Mouse (Mus musculus) regulatory T cell (primary cell): ENCODE results near the gene Ccdc14.
"Not testable (repeated sequence)": the region's sequence is repeated elsewhere in the genome, so short reads cannot be mapped to it uniquely, and the experiment has no call there.

Source experiments
- in situ Hi-C: fragments of 300-600 bp; cut with MboI, MseI; formaldehyde crosslinking; loops from one replicate; pipeline ENCODE4 v1.15.1; 2025; ENCODE audit warnings: high pct_unique_total_duplicates

Ccdc14 gene

DNA sequence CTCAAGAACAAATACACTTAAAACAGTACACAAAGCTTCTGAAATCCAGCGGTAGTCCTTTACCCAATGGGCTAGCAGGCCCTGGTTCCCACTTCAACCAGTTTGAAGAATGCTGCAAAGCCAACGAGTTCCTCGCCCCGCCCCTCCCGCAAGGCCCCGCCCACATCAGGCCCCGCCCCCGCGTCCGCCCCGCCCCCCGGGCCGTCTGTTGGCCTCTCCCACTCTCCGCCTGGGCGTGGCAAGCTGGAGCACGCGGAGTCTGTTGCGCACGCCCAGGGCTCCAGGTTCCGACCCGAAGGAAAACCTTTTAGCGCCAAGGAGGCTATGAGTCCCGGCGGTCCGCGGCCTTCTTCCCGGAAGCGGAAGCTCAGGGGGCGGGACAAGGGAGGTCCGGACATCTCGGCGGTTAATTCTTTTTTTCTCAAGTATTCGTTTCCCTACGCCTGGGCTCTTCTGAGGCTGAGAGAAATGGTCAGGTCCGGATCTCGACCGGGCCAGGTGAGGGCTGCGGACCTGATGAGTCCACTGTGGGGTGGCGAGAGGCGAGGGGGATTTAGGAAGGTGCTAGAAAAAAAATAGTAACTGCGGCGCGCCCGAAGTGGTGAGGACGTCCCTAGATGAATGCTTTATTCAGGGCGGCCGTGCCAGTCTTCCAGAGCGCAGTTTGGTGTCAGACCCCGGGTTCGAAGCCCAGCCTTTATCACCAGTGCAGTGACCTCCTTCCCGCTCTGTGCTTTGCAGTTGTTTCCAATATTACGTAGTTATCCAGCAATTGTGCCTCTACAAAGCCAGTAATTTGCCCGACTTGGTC lies at the start of gene Ccdc14:
Gene Ccdc14, plus strand, starts transcription at position 283 of the 811 bp plus-strand sequence.
- in situ Hi-C loops: no loop called here

DNA sequence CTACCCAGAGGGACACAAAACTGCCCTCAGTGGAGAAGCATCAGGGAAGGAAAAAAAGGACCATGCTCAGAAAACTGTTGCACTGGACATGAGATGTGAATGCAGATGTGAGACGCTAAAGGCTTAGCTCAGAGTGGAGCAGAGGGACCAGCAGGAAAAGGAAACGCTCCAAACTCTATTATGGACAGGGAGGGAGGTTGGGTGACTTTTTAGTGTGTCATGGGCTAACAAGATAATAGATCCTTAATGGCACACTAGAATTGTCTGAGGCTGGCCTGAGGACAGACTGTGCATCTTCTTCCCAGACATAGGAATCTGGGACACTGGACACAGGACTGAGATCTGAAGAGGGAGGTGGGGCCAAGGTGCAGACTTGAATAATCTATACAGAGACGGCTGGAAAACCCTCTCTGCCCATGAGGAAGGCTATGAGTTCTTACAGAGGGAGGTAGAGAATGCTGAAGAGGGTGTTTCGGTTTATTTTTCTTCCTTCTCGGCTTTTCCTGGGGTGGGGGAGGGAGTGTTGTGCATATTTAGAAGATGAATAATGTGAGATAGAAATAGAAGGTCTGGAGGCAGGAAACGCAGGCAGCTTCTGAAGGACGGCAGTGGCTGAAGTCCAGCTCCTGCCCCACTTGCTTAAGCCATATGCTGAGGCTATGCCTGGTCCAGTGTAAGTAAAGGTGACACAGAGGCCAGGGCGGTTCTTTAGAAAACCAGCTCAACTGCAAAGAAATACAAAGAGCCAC lies 46.7 kb upstream of the Ccdc14 start:
- in situ Hi-C loops: no loop called here

DNA sequence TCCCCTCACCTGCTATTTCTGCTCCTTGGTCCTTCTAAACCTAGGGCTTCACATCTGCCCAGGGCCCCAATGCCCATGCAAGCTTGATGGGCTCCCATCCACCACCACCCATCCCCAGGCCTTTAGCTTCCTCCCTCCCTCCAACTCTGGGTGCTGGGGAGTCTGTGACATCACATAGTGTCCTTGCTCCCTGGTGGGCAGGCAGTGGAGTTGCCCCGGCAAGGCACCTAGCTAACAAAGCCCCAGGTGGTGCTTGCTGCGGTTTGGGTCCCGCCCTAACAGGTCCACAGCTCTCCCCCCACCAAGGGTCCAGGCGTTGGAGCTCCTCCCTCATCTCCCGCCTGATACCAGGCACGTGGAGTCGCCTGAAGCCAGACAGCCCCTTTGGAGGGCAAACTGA lies 40.8 kb upstream of the Ccdc14 start, which contains the start of gene Ropn1:
Gene Ropn1, plus strand, starts transcription at position 301 of the 400 bp plus-strand sequence.
- in situ Hi-C loops: no loop called here

DNA sequence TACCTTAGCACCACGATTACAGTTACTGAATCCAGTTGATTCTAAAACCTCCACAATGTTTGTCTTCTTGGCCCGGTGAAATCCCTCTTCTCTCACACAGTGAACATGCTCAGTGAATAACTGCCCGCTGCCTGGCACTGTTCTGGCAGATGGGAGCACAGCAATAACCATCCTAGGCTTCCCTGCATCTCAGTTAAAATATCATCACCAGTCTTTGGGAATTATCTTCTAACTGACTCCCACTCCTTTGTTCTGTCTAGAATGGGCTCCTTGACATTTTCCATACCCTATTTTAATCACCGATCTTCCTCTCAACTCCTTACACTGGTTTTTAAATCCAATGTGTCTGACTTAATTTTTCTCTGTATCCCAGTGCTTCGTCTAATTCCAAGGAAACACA lies 37.4 kb upstream of the Ccdc14 start:
- in situ Hi-C loops: no loop called here

DNA sequence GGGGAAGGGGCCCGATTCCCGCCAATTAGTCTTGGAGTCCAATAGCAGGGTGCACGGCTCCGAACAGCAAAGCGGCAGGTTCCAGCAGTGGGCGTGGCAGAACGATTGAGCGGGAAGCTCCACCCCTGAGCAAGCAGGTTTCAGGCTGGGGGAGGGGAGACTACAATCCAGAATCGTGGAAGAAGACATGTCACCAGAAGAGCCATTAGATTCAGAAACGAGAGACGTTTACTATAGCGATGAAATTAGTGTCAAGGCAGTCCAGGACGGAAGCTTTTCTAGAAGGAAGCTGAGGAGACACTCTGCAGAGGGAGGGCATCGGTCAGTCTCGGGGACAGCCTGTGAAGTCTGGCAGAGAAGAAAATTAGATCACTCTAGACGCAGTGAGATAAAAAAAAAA lies 32.9 kb upstream of the Ccdc14 start:
- in situ Hi-C loops: not testable (repeated sequence)

DNA sequence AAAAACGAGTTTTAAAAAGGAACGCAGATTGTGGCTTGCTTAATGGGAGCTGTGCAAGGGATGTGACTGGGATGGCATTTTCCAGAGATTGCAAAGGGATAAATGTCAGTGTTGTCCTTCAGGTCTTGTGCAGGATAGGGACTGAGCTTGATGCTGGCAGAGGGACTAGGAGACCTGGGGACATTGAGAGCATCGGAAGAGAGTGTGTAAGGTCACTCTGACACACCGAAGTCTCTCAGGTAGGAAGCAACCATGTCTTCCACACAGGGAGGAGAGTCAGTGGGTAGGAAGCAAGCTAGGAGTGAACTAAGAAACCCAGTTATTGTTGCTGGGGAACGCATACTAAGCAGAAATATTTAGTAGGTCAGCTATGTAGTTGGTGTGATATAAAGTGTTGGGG lies 32.4 kb upstream of the Ccdc14 start:
- in situ Hi-C loops: no loop called here

DNA sequence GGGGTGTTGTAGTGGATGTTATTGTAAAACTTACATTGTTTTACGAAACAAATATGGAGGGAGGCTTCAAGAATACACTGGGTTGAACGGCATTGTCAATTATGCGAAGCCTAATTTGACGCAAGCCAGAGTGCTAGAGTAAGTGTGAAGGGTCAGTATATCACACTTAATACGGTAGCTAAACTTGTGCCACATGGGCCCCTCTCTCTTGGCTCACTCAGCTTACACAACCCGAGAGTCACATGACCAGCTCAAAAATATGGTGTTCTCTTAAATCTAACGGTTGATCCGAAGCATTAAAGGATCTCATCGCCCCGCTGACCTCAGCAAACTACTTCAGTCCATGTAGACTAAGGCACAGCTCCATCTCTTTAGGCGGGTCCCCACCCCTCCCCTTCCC lies 32.0 kb upstream of the Ccdc14 start:
- in situ Hi-C loops: no loop called here

DNA sequence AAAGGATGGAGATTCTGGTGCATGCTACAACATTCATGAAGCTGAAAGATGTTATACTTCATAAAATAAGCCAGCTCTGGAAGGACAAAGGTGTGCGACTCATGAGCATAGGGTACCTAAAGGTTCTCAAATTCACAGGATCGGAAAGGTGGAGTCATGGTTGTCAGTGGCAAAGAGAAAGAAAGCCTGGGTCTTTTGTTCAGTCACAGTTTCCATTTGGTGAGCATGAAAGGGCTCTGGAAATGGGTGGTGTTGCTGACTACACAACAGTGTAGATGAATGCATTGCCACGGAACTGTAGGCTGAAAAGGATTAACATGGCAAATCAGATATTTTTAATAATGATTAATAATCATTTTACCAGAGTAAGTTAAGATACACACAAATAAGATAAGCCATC lies 25.9 kb upstream of the Ccdc14 start:
- in situ Hi-C loops: no loop called here

DNA sequence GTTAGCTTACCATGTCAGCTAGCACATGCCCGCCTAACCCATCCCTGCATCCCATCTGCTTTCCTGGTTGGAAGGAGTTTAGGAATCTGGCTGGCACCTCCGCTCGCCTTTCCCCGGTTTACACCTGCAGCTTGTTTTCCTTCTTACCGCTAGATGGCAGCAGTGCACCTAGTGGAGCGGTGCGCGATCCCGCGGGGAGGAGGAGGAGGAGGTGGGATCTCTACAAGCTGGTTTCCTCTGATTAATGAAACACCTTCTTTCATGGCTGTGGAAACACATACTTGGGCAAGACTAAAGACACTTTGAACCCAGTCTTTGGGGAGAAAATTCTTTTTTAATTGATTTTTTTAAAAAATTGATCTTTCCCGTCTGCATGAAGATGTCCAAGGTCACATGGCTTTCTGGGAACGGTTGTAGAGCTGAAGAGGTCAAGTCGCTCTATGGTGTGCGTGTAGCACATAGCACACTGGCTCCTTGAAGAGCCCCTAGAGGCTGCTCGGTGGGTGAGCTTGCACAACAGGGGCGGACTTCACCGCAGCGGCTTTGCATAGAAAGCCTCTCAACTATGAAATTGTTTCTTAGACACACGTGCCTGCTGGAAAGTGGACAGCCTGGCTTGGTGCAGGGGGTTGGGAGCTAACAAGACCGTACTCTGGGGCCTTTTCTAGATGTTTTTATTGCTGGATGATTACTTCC lies 23.2 kb upstream of the Ccdc14 start:
- in situ Hi-C loops: loop anchor here (5.0 kb wide), 2 partner anchors 35 to 160 kb away; no protein-coding TSS in a partner anchor

DNA sequence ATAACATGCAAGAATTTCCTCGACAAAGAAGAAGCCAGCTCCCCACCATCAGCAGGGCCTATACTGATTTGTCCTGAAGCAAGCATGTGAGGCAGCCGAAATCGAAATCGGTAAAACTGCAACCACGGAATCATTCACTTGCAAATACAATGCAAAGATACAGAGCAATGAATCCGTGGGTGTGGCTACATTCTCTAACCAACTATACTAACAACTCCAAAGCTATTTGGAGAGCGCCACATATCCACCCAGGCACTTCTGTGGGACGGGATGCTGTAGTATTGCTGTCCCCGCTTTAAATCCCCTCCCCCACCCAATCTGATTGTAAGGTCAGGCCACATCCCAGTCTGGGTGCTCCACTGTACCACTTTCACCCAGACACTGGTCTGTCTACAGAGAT lies 22.1 kb upstream of the Ccdc14 start:
- in situ Hi-C loops: loop anchor here (5.0 kb wide), 2 partner anchors 34 to 159 kb away; no protein-coding TSS in a partner anchor

DNA sequence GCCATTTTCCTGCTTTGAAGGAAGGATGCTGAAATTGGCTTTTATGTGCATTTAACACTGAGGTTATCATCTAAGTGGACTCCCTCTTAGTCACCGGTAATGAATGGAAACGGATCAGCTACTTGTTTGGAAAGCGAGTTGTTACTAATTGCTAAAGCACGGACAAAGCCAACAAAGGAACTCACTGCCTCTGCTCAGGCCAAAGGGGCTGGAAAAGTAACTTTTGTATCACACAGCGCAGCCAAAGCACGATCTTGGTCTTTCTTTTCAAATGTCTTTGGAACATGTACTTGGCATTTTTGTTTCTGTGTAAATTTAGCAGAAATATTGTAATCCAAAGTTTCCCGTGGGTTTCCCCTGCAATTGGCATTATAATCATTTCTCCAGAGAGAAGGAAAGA lies 18.4 kb upstream of the Ccdc14 start:
- in situ Hi-C loops: loop anchor here (10.0 kb wide), 1 partner anchor 63 kb away; no protein-coding TSS in a partner anchor

DNA sequence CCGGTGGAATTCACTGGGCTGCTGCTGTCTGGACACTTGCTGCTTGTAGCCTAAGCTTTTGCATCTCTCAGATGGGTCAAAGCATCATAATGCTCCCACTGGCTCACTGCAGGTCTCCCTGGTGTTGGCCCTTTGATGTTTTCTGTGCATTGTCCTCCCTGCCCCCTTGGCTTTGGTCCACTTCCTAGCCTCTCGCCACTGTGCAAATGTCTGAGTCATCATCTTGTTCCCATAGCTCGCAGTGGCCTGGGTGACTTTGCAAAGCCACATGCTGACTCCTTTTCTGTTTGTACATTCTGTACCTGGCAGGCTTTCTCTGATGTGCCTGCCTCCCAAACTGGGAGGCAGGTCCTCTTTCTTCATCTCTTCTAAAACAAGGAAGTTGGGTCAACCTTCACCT lies 17.6 kb upstream of the Ccdc14 start:
- in situ Hi-C loops: loop anchor here (10.0 kb wide), 1 partner anchor 62 kb away; no protein-coding TSS in a partner anchor

DNA sequence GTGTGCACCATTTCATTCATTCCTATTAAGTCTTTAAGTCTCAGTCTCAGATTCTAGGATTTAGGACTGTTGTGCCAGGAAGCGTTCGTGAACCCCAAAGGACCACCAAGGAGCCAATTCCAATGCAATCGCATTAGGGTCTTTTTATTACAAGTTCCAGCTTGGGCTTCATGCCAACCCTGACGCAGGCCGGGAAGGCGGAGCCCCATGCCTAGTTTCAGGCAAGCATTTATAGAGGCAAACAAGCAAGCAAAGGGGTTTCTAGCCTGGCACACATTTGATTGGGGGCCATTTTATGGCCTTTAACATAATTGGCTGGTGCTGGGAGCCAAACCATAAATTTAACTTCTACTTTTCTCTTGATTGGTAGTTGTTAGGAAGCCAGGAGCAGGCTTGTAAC lies 16.1 kb upstream of the Ccdc14 start:
- in situ Hi-C loops: loop anchor here (10.0 kb wide), 1 partner anchor 60 kb away; no protein-coding TSS in a partner anchor

DNA sequence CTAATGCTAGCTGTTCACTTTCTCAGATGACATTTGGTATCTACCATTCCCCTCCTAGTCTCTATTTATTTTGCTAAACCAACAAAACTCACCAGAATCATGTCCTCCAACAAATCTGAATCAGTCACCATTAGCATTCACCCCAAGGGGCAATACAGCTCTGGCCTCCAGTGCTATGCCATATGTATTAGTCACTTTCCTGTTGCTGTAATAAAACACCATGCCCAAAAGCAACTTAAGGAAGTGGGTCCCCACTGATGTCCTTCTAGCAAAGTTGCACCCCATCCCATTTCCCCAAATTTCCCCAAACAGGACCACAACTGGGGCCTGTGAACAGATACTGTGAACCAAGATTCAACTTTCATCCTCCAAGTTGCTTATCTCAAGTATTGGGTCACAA lies 8.6 kb upstream of the Ccdc14 start:
- in situ Hi-C loops: no loop called here

DNA sequence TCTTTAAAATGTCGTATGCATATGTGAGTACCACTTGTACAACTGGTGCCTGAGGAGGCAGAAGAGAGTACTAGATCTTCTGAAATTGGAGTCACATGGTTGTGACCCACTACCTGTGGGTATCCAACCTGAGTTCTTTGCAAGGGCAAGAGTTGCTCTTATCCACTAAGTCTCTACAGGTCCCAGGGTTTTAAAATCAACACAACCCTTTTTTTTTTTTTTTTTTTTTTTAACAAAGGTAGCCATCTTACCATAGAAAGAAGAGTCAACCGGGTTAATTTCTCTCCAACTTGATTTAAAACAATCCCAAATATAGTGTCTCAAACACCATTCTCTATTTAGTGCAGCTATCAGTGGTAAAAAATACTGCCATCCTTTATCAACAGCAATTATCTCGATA lies 537 bp upstream of the Ccdc14 start:
- in situ Hi-C loops: no loop called here

DNA sequence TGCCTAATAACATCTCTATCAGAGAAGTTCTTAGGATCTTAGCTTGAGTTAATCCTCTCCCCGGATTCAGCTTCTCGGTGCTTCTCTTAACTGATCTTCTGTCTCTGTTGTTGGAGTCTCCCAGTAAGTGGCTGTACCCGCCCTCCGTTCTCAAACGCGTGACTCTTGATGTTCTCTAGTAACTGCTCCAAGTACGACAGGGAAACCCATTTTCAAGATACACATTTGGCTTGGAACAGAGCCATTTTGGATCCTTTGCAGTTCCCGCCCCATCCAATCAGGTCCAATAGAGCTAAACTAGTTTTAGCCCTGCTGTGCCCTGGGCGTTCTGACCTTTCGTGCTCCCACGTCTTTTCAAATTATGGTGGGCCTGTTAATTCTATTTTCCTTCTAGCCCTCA lies 740 bp downstream of the Ccdc14 start:
- in situ Hi-C loops: no loop called here

DNA sequence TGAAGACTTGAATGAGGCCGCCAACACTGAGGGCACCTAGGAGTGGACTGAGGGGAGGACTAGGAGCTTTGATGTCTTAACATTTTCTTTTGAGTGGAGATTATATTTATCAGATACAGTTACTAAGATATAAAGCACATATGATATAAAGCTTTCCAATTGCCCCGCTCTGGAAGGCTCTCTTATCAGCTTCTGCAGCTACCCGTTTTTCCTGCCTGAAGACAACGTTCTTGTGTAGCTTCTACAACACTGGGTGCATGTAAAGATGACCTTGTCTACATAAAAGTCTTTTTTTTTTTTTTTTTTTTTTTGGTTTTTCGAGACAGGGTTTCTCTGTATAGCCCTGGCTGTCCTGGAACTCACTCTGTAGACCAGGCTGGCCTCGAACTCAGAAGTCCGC lies 4.1 kb downstream of the Ccdc14 start:
- in situ Hi-C loops: no loop called here

DNA sequence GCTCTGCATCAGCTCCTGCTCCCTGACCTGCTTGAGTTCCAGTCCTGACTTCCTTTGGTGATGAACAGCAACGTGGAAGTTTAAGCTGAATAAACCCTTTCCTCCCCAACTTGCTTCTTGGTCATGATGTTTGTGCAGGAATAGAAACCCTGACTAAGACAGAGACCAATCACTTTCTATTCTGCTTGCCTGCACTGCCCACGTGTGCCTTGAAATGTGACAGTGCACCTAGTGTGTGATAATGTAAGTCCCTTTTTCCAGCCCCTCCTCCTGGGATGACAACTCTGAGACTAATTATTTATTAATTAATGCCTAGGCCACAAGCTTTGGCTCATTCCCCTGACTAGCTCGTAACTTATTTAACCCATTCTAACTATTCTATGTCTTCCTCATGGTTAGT lies 8.3 kb downstream of the Ccdc14 start:
- in situ Hi-C loops: not testable (repeated sequence)

DNA sequence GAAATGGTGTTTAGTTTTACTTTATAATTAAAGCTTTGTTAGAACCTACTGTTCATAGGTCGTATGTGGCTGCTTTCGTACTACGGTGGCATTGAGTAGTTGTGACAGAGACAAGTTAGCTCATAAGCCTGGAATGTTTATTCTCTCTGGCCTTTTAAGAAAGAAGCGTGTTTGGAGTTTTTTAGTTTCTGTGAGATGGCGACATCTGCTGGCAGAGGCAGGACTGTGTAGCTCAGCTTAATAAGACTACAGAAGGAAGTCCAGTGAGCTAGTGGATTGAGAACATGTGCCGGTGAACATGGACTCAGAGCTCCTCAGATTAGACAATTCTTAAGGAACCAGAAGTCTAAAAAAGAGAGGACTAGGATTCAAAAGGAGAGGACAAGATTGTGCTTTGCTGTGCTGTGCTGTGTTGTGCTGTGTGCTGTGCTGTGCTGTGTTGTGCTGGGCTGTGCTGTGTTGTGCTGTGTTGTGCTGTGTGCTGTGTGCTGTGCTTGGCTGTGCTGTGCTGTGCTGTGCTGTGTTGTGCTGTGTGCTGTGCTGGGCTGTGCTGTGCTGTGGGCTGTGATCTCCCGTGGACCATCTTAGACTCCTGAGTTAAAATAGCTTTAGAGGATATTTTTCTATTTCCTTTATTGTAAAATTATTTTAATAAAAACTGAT lies 9.9 kb downstream of the Ccdc14 start:
- in situ Hi-C loops: loop anchor here (5.0 kb wide), 1 partner anchor 33 kb away; no protein-coding TSS in a partner anchor

DNA sequence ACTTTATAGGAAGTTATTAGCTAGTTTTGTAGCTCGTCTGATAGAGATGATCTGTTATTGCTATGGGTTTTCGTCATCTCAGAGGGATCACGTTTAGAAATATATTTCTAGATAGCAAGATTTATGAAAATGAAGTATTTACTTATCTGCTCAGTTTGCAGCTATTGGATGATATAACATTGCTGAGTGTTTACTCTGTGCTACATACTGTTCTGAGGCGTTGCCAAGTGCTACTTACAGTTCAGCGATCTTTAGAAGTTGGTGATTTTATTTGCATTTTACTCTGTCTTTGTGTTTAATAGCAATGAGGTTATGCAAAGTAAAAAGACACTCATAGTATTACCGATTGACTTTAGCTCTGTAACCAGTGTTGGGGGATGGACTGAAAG lies 10.4 kb downstream of the Ccdc14 start:
- in situ Hi-C loops: loop anchor here (5.0 kb wide), 1 partner anchor 34 kb away; no protein-coding TSS in a partner anchor

DNA sequence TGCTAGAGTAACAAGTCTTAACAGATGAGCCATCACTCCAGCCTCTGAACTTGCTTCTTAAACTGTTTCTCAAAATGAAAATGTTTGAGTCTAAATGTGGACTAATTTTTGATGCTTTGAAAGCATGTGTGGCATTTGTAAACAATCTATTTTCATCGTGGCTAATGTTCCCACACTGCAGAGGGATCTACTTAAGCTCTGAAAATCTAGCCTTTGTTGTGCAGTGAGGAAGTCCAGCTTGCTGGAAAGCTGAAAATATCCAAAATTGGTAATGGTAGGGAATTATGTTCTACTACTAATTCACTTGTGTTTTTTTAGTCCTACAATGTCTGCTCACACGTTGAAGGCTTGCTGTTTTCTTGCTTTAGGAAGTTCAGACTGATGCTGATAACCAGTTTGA lies 15.6 kb downstream of the Ccdc14 start:
- in situ Hi-C loops: no loop called here
